Comparison of ENCODE assay signal across 13 mouse cellular contexts in genomic region chr5:44104120-44104519, GRCm38 (mm10). TPM values are rescaled to one million over a fixed set of nuclear protein-coding genes. Genes with fewer than 3 reads are reported as not detected.
DNase-seq lines count a peak whose midpoint lies in the region; ATAC-seq and TF ChIP-seq lines count a peak whose summit lies in the region.
"Had no signal": no experiment of that assay in that cellular context is flagged by ENCODE, and none has a peak within 500 bp of the region (broad histone marks: within the 10 kb centered on the region; RNA-seq: fewer than 3 reads in every experiment).

No protein-coding gene starts in this region.

- H3K27ac ChIP-seq in liver, postnatal 0 days (ENCODE audit: low read depth), result no peak overlapping the region
- no peak overlapping the region for H3K27ac ChIP-seq in embryonic facial prominence, embryonic 10.5 days (replicated peaks)

- no peak overlapping the region for H3K4me3 ChIP-seq in liver, postnatal 0 days (ENCODE audit: low read depth, low read length)
- H3K4me3 ChIP-seq in embryonic facial prominence, embryonic 10.5 days, result no peak overlapping the region
- H3K4me3 ChIP-seq: forebrain, embryonic 12.5 days had no signal

- 0 out of 2 replicates have a peak, but pooled peaks cover 8% of the 10 kb centered on the region for H3K27me3 ChIP-seq in liver, postnatal 0 days (ENCODE audit: insufficient read depth, low read length)
- H3K27me3 ChIP-seq in embryonic facial prominence, embryonic 10.5 days (replicated peaks; ENCODE audit: low read depth, poor library complexity, severe bottlenecking), result peaks cover 17% of the 10 kb centered on the region
- H3K27me3 ChIP-seq: forebrain, embryonic 12.5 days had no signal

- DNase-seq in embryo, embryonic 10.5 days (ENCODE audit: low spot score), result peak; percentile 37
- no peak for DNase-seq in embryo, embryonic 9.5 days (ENCODE audit: extremely low spot score)
- no peak for DNase-seq in liver, postnatal 0 days
- DNase-seq in liver (no peak), ES-CJ7 (ENCODE audit: low read depth, low spot score) (peak; percentile 58), adipocyte (ENCODE audit: low spot score) (no peak)
- peak; percentile 29 for DNase-seq in mesoderm, embryonic 11.5 days (ENCODE audit: low read depth, low spot score)
- DNase-seq in embryonic facial prominence, embryonic 10.5 days (ENCODE audit: low spot score), result no peak
- DNase-seq: gastrocnemius, postnatal 10 days; kidney, postnatal 10 days; lung, adult 2 months had no signal

- no peaks in the 10 kb centered on the region for H3K9me3 ChIP-seq in liver, postnatal 0 days (ENCODE audit: low read length)
- 0 out of 2 replicates have a peak, but pooled peaks cover 5% of the 10 kb centered on the region for H3K9me3 ChIP-seq in embryonic facial prominence, embryonic 10.5 days
- H3K9me3 ChIP-seq: forebrain, embryonic 12.5 days; G1E had no signal

- H3K4me2 ChIP-seq in liver, postnatal 0 days (ENCODE audit: low read depth, low read length), result no peak overlapping the region
- H3K4me2 ChIP-seq: forebrain, embryonic 12.5 days had no signal

- H3K4me1 ChIP-seq in liver, postnatal 0 days (ENCODE audit: insufficient read depth), result peaks cover 14% of the 10 kb centered on the region
- peaks cover 15% of the 10 kb centered on the region for H3K4me1 ChIP-seq in embryonic facial prominence, embryonic 10.5 days

- no peak for TF ChIP-seq EP300 in liver, postnatal 0 days (IDR thresholded peaks at IDR 0.05; ENCODE audit: low read depth)

- no peaks in the 10 kb centered on the region for H3K36me3 ChIP-seq in liver, postnatal 0 days (replicated peaks; ENCODE audit: insufficient read depth, low read length)
- H3K36me3 ChIP-seq in embryonic facial prominence, embryonic 10.5 days (replicated peaks), result peaks cover 4% of the 10 kb centered on the region; the same call in 1 of the 2 replicates
- H3K36me3 ChIP-seq: forebrain, embryonic 12.5 days; G1E had no signal

- H3K9ac ChIP-seq in liver, postnatal 0 days (replicated peaks), result no peak overlapping the region
- H3K9ac ChIP-seq: forebrain, embryonic 12.5 days had no signal

- peak; percentile 58 for TF ChIP-seq CTCF in liver, postnatal 0 days (IDR thresholded peaks at IDR 0.05; ENCODE audit: low read depth)

- WGBS in liver, postnatal 0 days (ENCODE audit: insufficient replicate concordance), result 80% methylated on average over 2 of the region's 2 CpGs
- 88% methylated on average over 2 of the region's 2 CpGs for WGBS in embryonic facial prominence, embryonic 10.5 days

- ATAC-seq in liver, postnatal 0 days, result no peak

RNA-seq across cellular contexts. Expression of gene Prom1, which starts 2.3 kb away (rescaled TPM):
- 9.4 and 9.7 TPM in 2 replicates for polyA plus RNA-seq in liver, postnatal 0 days (2015; fragmentation: Nextera tagmentation; extraction: Ambion mirVana)
- 102 and 110 TPM in 2 replicates for polyA plus RNA-seq in embryonic facial prominence, embryonic 10.5 days (2016; fragmentation: Nextera tagmentation; extraction: Ambion mirVana)
- polyA plus RNA-seq: G1E had no signal

Comparison
In these comparisons a context has a peak if more than half of its experiments do, and no peak if none do; other contexts are left out.
1. DNase-seq: peak in embryo, embryonic 10.5 days (single experiment), ES-CJ7 (single experiment) and mesoderm, embryonic 11.5 days (single experiment); none in embryo, embryonic 9.5 days (single experiment), liver, postnatal 0 days (single experiment), liver (single experiment), embryonic facial prominence, embryonic 10.5 days (single experiment) and adipocyte (single experiment).